Comparison of ENCODE assay signal across 1 mouse cellular context in the genomic region with DNA sequence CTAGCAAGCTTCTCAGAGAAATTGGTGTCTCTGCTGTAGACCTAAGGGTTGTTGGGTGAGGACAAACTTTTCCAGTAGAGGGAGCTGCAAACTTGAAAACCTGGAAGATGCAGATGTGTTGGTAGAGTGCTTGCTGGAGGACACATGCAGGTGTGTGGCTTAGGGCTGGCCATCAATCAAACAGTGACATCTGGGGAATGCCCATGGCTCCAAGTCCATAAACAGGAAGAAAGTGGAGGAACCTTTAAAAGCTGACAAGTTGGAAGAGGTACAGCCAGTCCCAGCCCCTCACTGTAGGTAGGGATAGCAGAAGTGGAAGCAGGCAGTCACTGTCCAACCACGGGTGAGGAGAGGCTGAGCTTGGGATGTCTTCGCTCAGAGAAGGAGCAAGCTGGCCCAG.
TF ChIP-seq lines count a peak whose summit lies in the region.

No protein-coding gene starts in this region.

TF ChIP-seq in MEL, 35 proteins besides CTCF, POLR2A, EP300 and RAD21:
- TF ChIP-seq HCFC1 (IDR thresholded peaks at IDR 0.05; ENCODE audit: low read depth, low read length) (no peak), USF2 (IDR thresholded peaks at IDR 0.05; ENCODE audit: borderline replicate concordance in 1 of 2, insufficient read depth in 1 of 2, low read depth in 1 of 2, low read length in 2 of 2) (no peak), ZC3H11A (IDR thresholded peaks at IDR 0.05; ENCODE audit: low read depth, low read length) (peak; percentile 96), RCOR1 (IDR thresholded peaks at IDR 0.05; ENCODE audit: low read depth, low read length) (no peak), MAX (IDR thresholded peaks at IDR 0.05; ENCODE audit: low read length) (no peak), SMC3 (IDR thresholded peaks at IDR 0.05; ENCODE audit: low read depth, low read length) (peak; percentile 93), GABPA (IDR thresholded peaks at IDR 0.05; ENCODE audit: low read depth, low read length) (no peak), ZMIZ1 (IDR thresholded peaks at IDR 0.05; ENCODE audit: low read depth, low read length) (no peak), POLR2AphosphoS5 (IDR thresholded peaks at IDR 0.05; ENCODE audit: borderline replicate concordance, low read depth, low read length) (no peak), KAT2A (conservative IDR thresholded peaks at IDR 0.05; ENCODE audit: low read depth, low read length) (no peak), MAFK (IDR thresholded peaks at IDR 0.05; ENCODE audit: borderline replicate concordance, low read depth, low read length) (no peak), TAL1 (IDR thresholded peaks at IDR 0.05; ENCODE audit: low read length) (no peak), TCF12 (IDR thresholded peaks at IDR 0.05; ENCODE audit: low read depth, low read length) (no peak), MAZ (IDR thresholded peaks at IDR 0.05; ENCODE audit: low read depth, low read length) (no peak), E2F4 (IDR thresholded peaks at IDR 0.05; ENCODE audit: borderline replicate concordance, low read depth, low read length) (no peak), ELF1 (IDR thresholded peaks at IDR 0.05; ENCODE audit: low read depth, low read length) (no peak), SIN3A (IDR thresholded peaks at IDR 0.05; ENCODE audit: low read length) (peak; percentile 38; the same call in 1 of the 2 replicates)
